Mouse (Mus musculus): Measurements from ENCODE around the gene Per3.

DNA sequence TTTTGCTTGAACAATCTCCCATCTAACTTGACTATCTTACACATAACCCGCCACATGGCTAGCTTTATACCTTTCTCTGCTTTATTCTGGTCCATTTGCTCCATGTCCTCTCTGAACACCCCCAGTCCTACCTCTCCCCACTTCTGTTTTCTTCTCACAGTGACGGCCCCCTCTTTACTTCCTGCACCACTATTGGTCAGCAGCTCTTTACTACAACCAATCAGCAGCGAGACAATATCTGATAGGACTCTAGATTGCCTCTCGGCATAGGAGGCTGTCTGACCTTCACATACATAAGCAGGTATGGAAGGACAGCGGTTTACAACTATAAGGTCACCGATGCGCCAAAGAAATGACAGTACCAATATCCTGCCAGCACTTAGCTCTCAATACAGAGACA, 7.9 kb downstream of the Per3 start:
- TF ChIP-seq CTCF (IDR thresholded peaks at IDR 0.05; ENCODE audit: borderline replicate concordance, insufficient read depth, low read length) = no peak
- TF ChIP-seq POLR2A (IDR thresholded peaks at IDR 0.05; ENCODE audit: low read depth, low read length) = no peak
